Mouse (Mus musculus): Measurements from ENCODE around the gene Tbr1. TPM values are rescaled to one million over a fixed set of nuclear protein-coding genes. Genes with fewer than 3 reads are reported as not detected.

The Tbr1 gene
- total RNA-seq, 4 experiments from 2014 or later: 0.07 to 0.22 (median 0.08) TPM; not detected in 1

DNA sequence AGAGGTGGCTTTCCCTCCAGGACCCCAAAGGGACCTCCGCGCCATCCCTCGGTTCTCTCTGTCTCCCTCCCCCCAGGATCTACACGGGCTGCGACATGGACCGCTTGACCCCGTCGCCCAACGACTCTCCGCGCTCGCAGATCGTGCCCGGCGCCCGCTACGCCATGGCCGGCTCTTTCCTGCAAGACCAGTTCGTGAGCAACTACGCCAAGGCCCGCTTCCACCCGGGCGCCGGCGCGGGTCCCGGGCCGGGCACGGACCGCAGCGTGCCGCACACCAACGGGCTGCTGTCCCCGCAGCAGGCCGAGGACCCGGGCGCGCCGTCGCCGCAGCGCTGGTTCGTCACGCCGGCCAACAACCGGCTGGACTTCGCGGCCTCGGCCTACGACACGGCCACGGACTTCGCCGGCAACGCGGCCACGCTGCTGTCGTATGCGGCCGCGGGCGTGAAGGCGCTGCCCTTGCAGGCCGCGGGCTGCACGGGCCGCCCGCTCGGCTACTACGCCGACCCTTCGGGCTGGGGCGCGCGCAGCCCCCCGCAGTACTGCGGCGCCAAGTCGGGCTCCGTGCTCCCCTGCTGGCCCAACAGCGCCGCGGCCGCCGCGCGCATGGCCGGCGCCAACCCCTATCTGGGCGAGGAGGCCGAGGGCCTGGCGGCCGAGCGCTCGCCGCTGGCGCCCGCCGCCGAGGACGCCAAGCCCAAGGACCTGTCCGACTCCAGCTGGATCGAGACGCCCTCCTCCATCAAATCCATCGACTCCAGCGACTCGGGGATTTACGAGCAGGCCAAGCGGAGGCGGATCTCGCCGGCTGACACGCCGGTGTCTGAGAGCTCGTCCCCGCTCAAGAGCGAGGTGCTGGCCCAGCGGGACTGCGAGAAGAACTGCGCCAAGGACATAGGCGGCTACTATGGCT, 9.0 kb downstream of the Tbr1 start:
- no peak for DNase-seq

GRCm38 (mm10) chr2:61812536-61812935, 9.8 kb downstream of the Tbr1 start:
- no peak for DNase-seq

GRCm38 (mm10) chr2:61813106-61813505, 10.4 kb downstream of the Tbr1 start:
- no peak for DNase-seq

GRCm38 (mm10) chr2:61813521-61813920, 10.8 kb downstream of the Tbr1 start:
- DNase-seq: no peak

- DNase-seq: no peak
Measured at GRCm38 (mm10) chr2:61814548-61815473, 12.1 kb downstream of the Tbr1 start.

GRCm38 (mm10) chr2:61815583-61816313, 13.0 kb downstream of the Tbr1 start:
- no peak for DNase-seq

DNA sequence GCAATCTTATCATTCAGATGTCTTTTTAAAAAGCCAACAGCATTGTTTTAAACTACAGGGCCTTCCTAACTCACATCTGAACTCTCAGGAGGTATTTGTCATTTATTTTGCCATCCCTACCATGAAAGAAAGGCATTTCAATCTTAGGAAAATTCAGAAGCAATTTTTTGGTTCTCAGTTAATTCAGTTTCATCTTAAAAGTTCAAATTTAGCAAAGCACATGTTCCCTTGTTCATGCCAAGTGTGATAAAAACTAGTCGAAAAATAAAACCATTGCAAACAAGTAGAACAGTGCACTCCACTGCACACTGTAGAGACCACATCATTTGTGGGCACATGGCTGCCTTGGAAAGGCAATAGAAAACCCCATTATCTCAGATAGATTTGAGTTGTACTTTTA, 15.5 kb downstream of the Tbr1 start:
- DNase-seq: no peak

DNA sequence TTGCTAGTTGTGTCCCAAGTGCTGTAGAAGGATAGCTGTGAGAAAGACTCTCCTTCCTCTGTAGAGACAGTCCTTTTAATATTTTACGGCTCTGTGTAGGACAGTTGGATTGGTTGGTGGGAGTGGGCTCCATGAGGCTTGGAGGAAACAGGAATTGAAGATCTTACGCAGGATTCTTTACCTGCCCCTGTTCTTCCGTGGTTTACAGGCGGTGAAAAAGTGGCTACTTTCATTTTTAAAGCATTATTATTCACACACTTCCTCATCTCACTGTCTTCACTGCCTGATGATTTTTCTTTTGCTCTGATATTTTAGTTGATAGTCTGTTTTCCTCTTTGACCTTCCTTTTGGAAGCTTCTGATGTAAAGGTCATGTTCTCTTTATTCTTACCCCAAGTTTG, 17.5 kb downstream of the Tbr1 start:
- no peak for DNase-seq

GRCm38 (mm10) chr2:61823426-61824140, 20.9 kb downstream of the Tbr1 start:
- no peak for DNase-seq

DNA sequence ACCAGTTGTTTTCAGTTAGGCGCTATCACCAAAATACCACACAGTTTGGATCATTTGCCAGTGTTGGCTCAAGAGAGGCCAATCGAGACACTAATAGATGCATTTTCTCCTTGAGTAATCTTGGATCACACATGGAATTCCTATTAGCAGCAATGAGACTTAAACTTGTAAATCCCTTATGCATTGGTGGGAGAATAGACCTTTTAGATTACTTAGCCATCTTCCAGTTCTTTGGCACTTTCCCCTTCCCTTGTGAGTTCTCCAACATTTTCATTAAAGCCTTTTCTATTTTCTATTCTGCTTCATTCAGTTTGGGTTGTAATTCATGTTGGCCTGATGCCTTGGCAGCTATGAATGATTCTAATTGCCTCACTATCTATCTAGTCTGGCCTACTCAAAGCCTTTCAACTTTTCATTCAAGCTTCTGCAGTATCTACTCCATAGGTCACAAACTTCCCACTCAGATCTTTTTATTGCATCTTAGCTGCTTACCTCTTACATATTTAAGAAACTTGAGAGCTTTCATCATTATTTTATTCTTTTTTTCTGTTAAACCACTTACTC, 34.6 kb downstream of the Tbr1 start:
- DNase-seq: no peak

Small RNA genes within 50 kb of the gene (microRNA-seq; reads per million reads assigned to microRNA genes)
- 0 reads per million in 2 experiments for gene Gm22403

Other genes starting within 250 kb of the Tbr1 start
- 10 to 100 TPM; 36.1 to 43.8 (median 39.6) TPM for gene Tank, start 224.3 kb upstream of the Tbr1 start, total RNA-seq (2022)
- gene Psmd14, start 91.2 kb upstream of the Tbr1 start, total RNA-seq (2022): 100 to 1,000 TPM in 3 of 4 experiments, 10 to 100 TPM in 1; 98.3 to 104 (median 101) TPM
- gene Slc4a10, start 243.5 kb downstream of the Tbr1 start, total RNA-seq (2022): 10 to 100 TPM in 1 of 4 experiments, 1 to 10 TPM in 3; 5.7 to 11.4 (median 7.7) TPM